Mouse (Mus musculus): ENCODE measurements around the gene Nubp2. TPM values are rescaled to one million over a fixed set of nuclear protein-coding genes. Genes with fewer than 3 reads are reported as not detected.
A peak's percentile ranks its signal among the peaks of the same experiment; 100 is the strongest.

The Nubp2 gene
- polyA plus RNA-seq, 1 experiment from 2014 or later, result 51.5 TPM

GRCm38 (mm10) chr17:24855838-24856464 lies 30.2 kb downstream of the Nubp2 start:
- Histone ChIP-seq H3K27me3 (peaks cover 9% of the 10 kb centered on the region), H3K4me1 (peaks cover 9% of the 10 kb centered on the region), H3K9ac (no peak overlapping the region), H3K27ac (no peak overlapping the region), H3K36me3 (peaks cover 50% of the 10 kb centered on the region), H3K9me3 (no peaks in the 10 kb centered on the region), H3K4me3 (no peak overlapping the region), H3K4me2 (no peak overlapping the region)
- whole genome bisulfite sequencing, result 73% methylated on average over 3 of the region's 3 CpGs
- no peak for ATAC-seq (ENCODE audit: insufficient number of reproducible peaks, insufficient read depth, low FRiP score, low TSS enrichment, low read depth)

GRCm38 (mm10) chr17:24851381-24852125 lies 34.6 kb downstream of the Nubp2 start:
- Histone ChIP-seq H3K9me3 (no peaks in the 10 kb centered on the region), H3K4me1 (peaks cover 17% of the 10 kb centered on the region), H3K4me3 (peak overlapping the region; percentile 76), H3K4me2 (peak overlapping the region; percentile 86), H3K36me3 (peaks cover 30% of the 10 kb centered on the region), H3K27ac (no peak overlapping the region), H3K27me3 (peaks cover 14% of the 10 kb centered on the region), H3K9ac (peak overlapping the region; percentile 73; the same call in 1 of the 2 replicates)
- 75% methylated on average over 10 of the region's 10 CpGs for WGBS
- ATAC-seq (ENCODE audit: insufficient number of reproducible peaks, insufficient read depth, low FRiP score, low TSS enrichment, low read depth), result no peak

DNA sequence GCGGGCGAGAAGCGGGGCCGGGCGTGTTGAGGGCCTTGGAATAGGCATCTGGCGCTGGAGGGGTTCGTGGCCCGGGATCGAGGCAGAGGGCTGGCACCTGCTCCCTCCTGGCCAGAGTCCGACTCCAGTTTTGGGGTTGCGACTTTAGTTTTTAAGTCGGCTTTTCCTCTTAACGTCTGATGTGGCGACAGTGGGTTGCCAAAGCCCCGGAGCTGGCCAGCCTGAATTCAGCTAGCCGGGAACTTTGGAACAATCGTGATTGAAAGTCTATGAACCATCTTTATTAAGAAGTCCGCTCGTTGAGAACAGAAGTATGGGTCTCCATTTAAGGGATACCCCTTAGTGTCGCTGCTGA lies 35.4 kb downstream of the Nubp2 start:
- Histone ChIP-seq H3K4me2 (peak overlapping the region; percentile 86), H3K36me3 (peaks cover 22% of the 10 kb centered on the region), H3K4me1 (peaks cover 17% of the 10 kb centered on the region), H3K27me3 (peaks cover 14% of the 10 kb centered on the region), H3K27ac (no peak overlapping the region), H3K4me3 (peak overlapping the region; percentile 76), H3K9ac (peak overlapping the region; percentile 73), H3K9me3 (no peaks in the 10 kb centered on the region)
- 1% methylated on average over 20 of the region's 20 CpGs for WGBS
- ATAC-seq (ENCODE audit: insufficient number of reproducible peaks, insufficient read depth, low FRiP score, low TSS enrichment, low read depth), result no peak

GRCm38 (mm10) chr17:24850065-24850772 lies 35.9 kb downstream of the Nubp2 start, which contains the start of gene Fahd1:
TSS of gene Fahd1 (minus strand) at chr17:24850364.
- H3K4me2 ChIP-seq, result peak within 1 kb of the TSS; percentile 86
- no peaks in the 10 kb centered on the region for H3K9me3 ChIP-seq
- peaks cover 17% of the 10 kb centered on the region for H3K4me1 ChIP-seq
- peak within 1 kb of the TSS; percentile 82 for H3K9ac ChIP-seq
- peak within 1 kb of the TSS; percentile 88 for H3K27ac ChIP-seq
- under 1% methylated on average over 58 of the region's 58 CpGs for WGBS
- peak; percentile 99 for ATAC-seq (ENCODE audit: insufficient number of reproducible peaks, insufficient read depth, low FRiP score, low TSS enrichment, low read depth)
- peaks cover 14% of the 10 kb centered on the region for H3K27me3 ChIP-seq
- H3K4me3 ChIP-seq, result peak within 1 kb of the TSS; percentile 76
- H3K36me3 ChIP-seq, result peaks cover 17% of the 10 kb centered on the region

- no peaks in the 10 kb centered on the region for H3K9me3 ChIP-seq
- H3K27ac ChIP-seq, result peak overlapping the region; percentile 88
- peaks cover 16% of the 10 kb centered on the region for H3K27me3 ChIP-seq
- peak overlapping the region; percentile 76 for H3K4me3 ChIP-seq
- ATAC-seq (ENCODE audit: insufficient number of reproducible peaks, insufficient read depth, low FRiP score, low TSS enrichment, low read depth), result peak; percentile 45; the same call in 1 of the 2 replicates
- WGBS, result under 1% methylated on average over 21 of the region's 21 CpGs
- H3K4me1 ChIP-seq, result peaks cover 17% of the 10 kb centered on the region
- peaks cover 15% of the 10 kb centered on the region for H3K36me3 ChIP-seq
- H3K4me2 ChIP-seq, result peak overlapping the region; percentile 86
- peak overlapping the region; percentile 82 for H3K9ac ChIP-seq
Observed at GRCm38 (mm10) chr17:24849733-24850064, 36.5 kb downstream of the Nubp2 start.

DNA sequence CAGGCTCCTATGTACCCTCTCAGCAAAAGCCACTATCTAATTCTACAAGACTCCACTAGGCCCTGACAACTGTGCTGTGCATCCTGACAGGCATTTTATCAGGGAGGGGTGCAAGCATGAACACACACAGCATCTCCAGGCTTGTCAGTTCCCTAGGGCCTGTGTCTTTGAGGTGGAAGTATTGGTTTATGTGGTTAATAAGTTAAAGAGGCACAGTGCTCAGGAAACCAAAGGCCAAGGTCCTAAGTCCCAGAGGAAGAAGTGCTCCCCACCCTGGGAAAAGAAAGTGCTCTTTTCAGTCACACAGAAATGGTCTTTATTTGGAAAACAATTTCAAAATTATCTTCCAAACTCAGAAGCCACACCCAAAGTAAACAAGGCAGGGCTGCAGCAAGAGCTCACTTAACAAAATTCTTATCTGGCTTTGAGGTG lies 37.5 kb downstream of the Nubp2 start:
- H3K4me2 ChIP-seq, result peak overlapping the region; percentile 86
- no peaks in the 10 kb centered on the region for H3K9me3 ChIP-seq
- ATAC-seq (ENCODE audit: insufficient number of reproducible peaks, insufficient read depth, low FRiP score, low TSS enrichment, low read depth), result no peak
- H3K4me3 ChIP-seq, result peak overlapping the region; percentile 76; the same call in 1 of the 2 replicates
- peaks cover 22% of the 10 kb centered on the region for H3K27me3 ChIP-seq
- peaks cover 6% of the 10 kb centered on the region for H3K36me3 ChIP-seq
- H3K4me1 ChIP-seq, result peaks cover 17% of the 10 kb centered on the region
- no peak overlapping the region for H3K27ac ChIP-seq
- H3K9ac ChIP-seq, result no peak overlapping the region

DNA sequence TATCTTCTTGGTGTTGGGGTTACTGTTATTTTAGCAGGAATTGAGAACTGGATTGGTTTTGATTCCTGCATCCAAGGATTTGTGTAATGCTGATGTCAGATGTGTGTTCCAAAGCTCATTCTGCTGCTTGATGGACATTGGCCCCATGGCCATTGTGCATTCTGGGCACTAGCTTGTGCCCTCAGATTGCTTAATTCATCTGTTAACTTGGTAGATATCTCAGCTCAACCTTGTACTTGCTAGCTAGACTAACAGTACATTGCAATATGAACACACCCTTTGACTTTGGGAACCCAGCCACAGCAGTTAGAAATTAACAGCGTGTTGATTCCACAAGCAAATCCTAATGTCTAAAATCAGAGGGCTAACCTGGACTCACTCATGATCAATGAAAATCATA lies 38.8 kb downstream of the Nubp2 start:
- Histone ChIP-seq H3K9me3 (no peaks in the 10 kb centered on the region), H3K4me2 (no peak overlapping the region), H3K27ac (no peak overlapping the region), H3K9ac (no peak overlapping the region), H3K36me3 (no peaks in the 10 kb centered on the region), H3K4me3 (no peak overlapping the region), H3K4me1 (peaks cover 17% of the 10 kb centered on the region), H3K27me3 (peaks cover 22% of the 10 kb centered on the region)
- WGBS, result 97% methylated on average over 1 of the region's 1 CpGs
- ATAC-seq (ENCODE audit: insufficient number of reproducible peaks, insufficient read depth, low FRiP score, low TSS enrichment, low read depth), result no peak

DNA sequence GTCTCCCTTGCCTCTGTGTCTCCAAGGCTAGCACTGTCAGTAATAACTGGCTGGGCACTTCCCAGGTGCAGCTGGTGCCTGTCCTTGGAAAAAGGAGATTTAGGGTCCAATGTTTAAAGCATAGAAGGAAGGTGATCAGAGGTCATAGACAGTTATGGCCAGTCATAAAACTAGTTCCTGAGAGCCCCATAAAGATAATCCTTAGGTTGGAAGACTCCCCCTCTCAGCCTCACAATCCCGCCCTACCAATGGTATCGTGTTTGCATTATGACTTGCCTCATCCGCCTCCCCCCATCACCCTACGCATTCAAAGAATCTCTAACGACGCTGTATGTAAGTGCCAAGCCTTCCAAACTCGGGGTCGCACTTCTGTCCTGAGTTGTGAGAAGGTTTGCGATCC lies 41.6 kb downstream of the Nubp2 start:
- Histone ChIP-seq H3K27me3 (peaks cover 20% of the 10 kb centered on the region), H3K4me1 (peaks cover 6% of the 10 kb centered on the region), H3K4me2 (no peak overlapping the region), H3K9me3 (no peaks in the 10 kb centered on the region), H3K36me3 (no peaks in the 10 kb centered on the region), H3K4me3 (no peak overlapping the region), H3K9ac (no peak overlapping the region), H3K27ac (no peak overlapping the region)
- WGBS, result 56% methylated on average over 9 of the region's 9 CpGs
- no peak for ATAC-seq (ENCODE audit: insufficient number of reproducible peaks, insufficient read depth, low FRiP score, low TSS enrichment, low read depth)

DNA sequence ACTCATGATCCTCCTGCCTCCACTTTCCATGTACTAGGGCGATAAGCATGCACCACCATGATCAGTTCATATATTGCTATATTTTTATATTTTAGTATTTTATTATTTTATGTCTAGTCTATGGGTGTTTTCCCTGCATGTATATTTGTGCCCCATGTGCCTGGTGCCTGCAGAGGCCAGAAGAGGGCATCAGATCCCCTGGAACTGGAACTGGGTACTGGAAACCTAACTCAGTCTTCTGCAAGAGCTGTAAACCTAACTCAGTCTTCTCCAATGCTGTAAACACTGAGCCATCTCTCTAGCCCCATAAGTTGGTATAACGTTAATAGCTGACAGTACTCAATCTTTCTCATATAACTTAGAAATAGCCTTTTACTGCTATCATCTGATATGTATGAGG lies 43.5 kb downstream of the Nubp2 start:
- no peak overlapping the region for H3K4me3 ChIP-seq
- H3K4me1 ChIP-seq, result no peaks in the 10 kb centered on the region
- 47% methylated on average over 2 of the region's 2 CpGs for WGBS
- peaks cover 20% of the 10 kb centered on the region for H3K27me3 ChIP-seq
- H3K27ac ChIP-seq, result no peak overlapping the region
- no peaks in the 10 kb centered on the region for H3K36me3 ChIP-seq
- no peak overlapping the region for H3K9ac ChIP-seq
- H3K9me3 ChIP-seq, result no peaks in the 10 kb centered on the region
- H3K4me2 ChIP-seq, result no peak overlapping the region
- ATAC-seq (ENCODE audit: insufficient number of reproducible peaks, insufficient read depth, low FRiP score, low TSS enrichment, low read depth), result no peak

DNA sequence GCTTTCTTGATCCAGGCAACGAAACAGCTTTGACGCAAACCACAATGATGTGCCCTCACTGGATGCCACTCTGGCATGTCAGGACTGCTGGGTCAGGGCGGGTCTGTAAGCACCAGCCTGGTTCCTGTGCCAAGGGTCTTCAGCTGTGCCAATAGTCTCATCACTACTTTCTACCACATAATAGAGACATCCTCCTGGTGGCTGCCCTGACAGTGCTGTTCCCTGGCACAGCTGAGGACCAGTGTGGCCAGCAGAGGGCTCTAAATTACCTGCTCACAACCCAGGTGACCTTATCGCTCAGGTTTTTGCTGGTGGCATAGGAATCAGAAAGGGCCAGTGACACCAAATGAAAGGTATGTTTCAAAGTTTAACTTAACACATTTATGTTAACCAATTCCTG lies 45.0 kb downstream of the Nubp2 start:
- no peak overlapping the region for H3K4me2 ChIP-seq
- no peak for ATAC-seq (ENCODE audit: insufficient number of reproducible peaks, insufficient read depth, low FRiP score, low TSS enrichment, low read depth)
- no peak overlapping the region for H3K9ac ChIP-seq
- no peak overlapping the region for H3K27ac ChIP-seq
- H3K4me3 ChIP-seq, result no peak overlapping the region
- WGBS, result 52% methylated on average over 4 of the region's 4 CpGs
- H3K27me3 ChIP-seq, result peaks cover 20% of the 10 kb centered on the region
- H3K36me3 ChIP-seq, result no peaks in the 10 kb centered on the region
- H3K9me3 ChIP-seq, result no peaks in the 10 kb centered on the region
- no peaks in the 10 kb centered on the region for H3K4me1 ChIP-seq

- Histone ChIP-seq H3K27ac (no peak overlapping the region), H3K4me2 (no peak overlapping the region)
Observed at GRCm38 (mm10) chr17:24840341-24840740, 45.8 kb downstream of the Nubp2 start.

More at GRCm38 (mm10) chr17:24840341-24840740, 45.8 kb downstream of the Nubp2 start:
- no peak overlapping the region for H3K9ac ChIP-seq
- no peak overlapping the region for H3K4me3 ChIP-seq
- WGBS, result 55% methylated on average over 5 of the region's 5 CpGs
- no peaks in the 10 kb centered on the region for H3K36me3 ChIP-seq
- peaks cover 25% of the 10 kb centered on the region for H3K27me3 ChIP-seq
- no peak for ATAC-seq (ENCODE audit: insufficient number of reproducible peaks, insufficient read depth, low FRiP score, low TSS enrichment, low read depth)
- H3K4me1 ChIP-seq, result no peaks in the 10 kb centered on the region
- H3K9me3 ChIP-seq, result no peaks in the 10 kb centered on the region
